Mouse (Mus musculus) C2C12 (cell line): ENCODE data around the gene Msh5. TPM values are rescaled to one million over a fixed set of nuclear protein-coding genes. Genes with fewer than 3 reads are reported as not detected.
"Not testable (repeated sequence)": the region's sequence is repeated elsewhere in the genome, so short reads cannot be mapped to it uniquely, and the experiment has no call there.

Experiments
- H3K27me3 ChIP-seq: one replicate; pipeline ENCODE4 v1.6.1; 2011; ENCODE audit not compliant: control insufficient read depth, insufficient read depth, insufficient read length
- H3K36me3 ChIP-seq: one replicate; pipeline ENCODE4 v1.6.1; 2011; ENCODE audit not compliant: control insufficient read depth, insufficient read depth
- H3K4me3 ChIP-seq: one replicate; pipeline ENCODE4 v1.5.1; 2011; ENCODE audit warnings: mild to moderate bottlenecking, control low read depth; ENCODE audit not compliant: poor library complexity, insufficient read depth, severe bottlenecking
- H3K79me2 ChIP-seq: one replicate; pipeline ENCODE4 v1.6.1; 2011; ENCODE audit not compliant: control insufficient read depth, insufficient read depth
- H3K79me3 ChIP-seq: one replicate; pipeline ENCODE4 v1.6.1; 2011; ENCODE audit warnings: low read depth, control low read depth
- H3ac ChIP-seq: one replicate; pipeline ENCODE3; 2011; ENCODE audit warnings: low read depth; ENCODE audit not compliant: control insufficient read depth, insufficient read length
- CEBPB ChIP-seq: IDR thresholded peaks from one replicate; pipeline ENCODE4 v1.6.1; 2011; ENCODE audit warnings: low read depth, mild to moderate bottlenecking, control low read depth, moderate library complexity
- CTCF ChIP-seq: IDR thresholded peaks from one replicate; pipeline ENCODE4 v1.5.1; 2011; ENCODE audit not compliant: control insufficient read depth, insufficient read depth, insufficient read length
- FOSL1 ChIP-seq: IDR thresholded peaks from one replicate; pipeline ENCODE4 v1.8.0; 2011; ENCODE audit warnings: mild to moderate bottlenecking, low read length; ENCODE audit not compliant: poor library complexity, insufficient read depth, severe bottlenecking
- MAX ChIP-seq: IDR thresholded peaks from one replicate; pipeline ENCODE4 v1.6.1; 2011; ENCODE audit warnings: mild to moderate bottlenecking, control low read depth
- MYOD1 ChIP-seq: IDR thresholded peaks from one replicate; pipeline ENCODE4 v1.6.1; 2011; ENCODE audit warnings: low read depth; ENCODE audit not compliant: control insufficient read depth, insufficient read length
- MYOG ChIP-seq: IDR thresholded peaks from one replicate; pipeline ENCODE4 v1.6.1; 2011; ENCODE audit not compliant: control insufficient read depth, insufficient read length; ENCODE audit errors: extremely low read depth
- USF1 ChIP-seq: IDR thresholded peaks from one replicate; pipeline ENCODE4 v1.6.1; 2011; ENCODE audit warnings: low read depth, mild to moderate bottlenecking, control low read depth, moderate library complexity
- polyA plus RNA-seq: library from polyadenylated mRNA; unstranded; fragments of >200 nt; fragmentation: generic; extraction: Trizol; gene quantifications from one replicate; pipeline ENCODE4 v1.2.1, GENCODE M21; 2012; ENCODE audit warnings: missing spikeins

Gene Msh5
- polyA plus RNA-seq, 1 experiment: 0.76 TPM

DNA sequence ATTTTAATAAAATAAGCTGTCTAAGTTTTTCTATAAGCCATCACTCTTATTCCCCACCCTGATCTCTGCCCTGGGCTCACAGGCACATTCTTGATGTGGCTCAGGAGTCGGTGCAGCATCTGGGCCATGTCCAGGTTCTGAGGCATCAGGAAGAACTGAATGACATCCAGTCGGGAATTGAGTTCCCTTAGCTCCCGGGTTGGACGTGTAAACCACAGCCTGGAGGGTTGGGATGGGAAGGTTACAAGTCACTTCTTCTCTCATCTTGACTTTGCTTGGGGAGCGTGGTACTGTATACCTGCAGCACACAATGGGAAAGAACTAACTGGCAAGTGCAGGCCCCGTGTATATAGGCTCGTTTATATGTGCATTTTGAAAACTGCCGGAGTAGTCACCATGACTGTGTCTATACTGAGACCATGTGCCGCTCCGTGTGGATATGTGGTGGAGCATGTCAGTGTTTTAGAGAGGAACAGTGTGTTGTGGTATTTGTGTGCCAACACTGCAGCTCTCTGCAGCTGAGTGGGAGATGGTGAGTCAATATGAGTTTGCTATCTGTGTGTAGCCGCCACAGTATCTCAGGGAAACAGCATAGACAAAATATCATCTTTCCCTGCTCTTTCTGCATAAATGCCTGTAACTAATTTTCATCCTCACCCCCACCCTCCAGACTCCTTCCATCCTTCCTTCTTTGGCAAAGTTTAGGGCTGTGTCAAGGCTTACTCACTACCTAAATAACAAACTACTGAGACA, 7.2 kb downstream of the Msh5 start:
- Histone ChIP-seq H3K4me3 (no peak overlapping the region), H3K27me3 (no peaks in the 10 kb centered on the region), H3K79me3 (no peaks in the 10 kb centered on the region), H3ac (peak overlapping the region; percentile 39), H3K36me3 (no peaks in the 10 kb centered on the region), H3K79me2 (no peaks in the 10 kb centered on the region)
- TF ChIP-seq MYOD1 (peak; percentile 51), MAX (peak; percentile 90), FOSL1 (no peak), CEBPB (no peak), MYOG (no peak), USF1 (no peak), CTCF (no peak)

GRCm38 (mm10) chr17:35034896-35035295, 11.6 kb downstream of the Msh5 start:
- H3K79me2 ChIP-seq: no peaks in the 10 kb centered on the region
- H3K79me3 ChIP-seq: no peaks in the 10 kb centered on the region
- H3K4me3 ChIP-seq: no peak overlapping the region
- H3K27me3 ChIP-seq: no peaks in the 10 kb centered on the region
- no peak overlapping the region for H3ac ChIP-seq
- TF ChIP-seq MYOG: no peak
- no peak for TF ChIP-seq FOSL1
- TF ChIP-seq USF1: no peak
- no peak for TF ChIP-seq CEBPB
- TF ChIP-seq MAX: no peak
- TF ChIP-seq CTCF: no peak
- TF ChIP-seq MYOD1: no peak
- H3K36me3 ChIP-seq: no peaks in the 10 kb centered on the region

DNA sequence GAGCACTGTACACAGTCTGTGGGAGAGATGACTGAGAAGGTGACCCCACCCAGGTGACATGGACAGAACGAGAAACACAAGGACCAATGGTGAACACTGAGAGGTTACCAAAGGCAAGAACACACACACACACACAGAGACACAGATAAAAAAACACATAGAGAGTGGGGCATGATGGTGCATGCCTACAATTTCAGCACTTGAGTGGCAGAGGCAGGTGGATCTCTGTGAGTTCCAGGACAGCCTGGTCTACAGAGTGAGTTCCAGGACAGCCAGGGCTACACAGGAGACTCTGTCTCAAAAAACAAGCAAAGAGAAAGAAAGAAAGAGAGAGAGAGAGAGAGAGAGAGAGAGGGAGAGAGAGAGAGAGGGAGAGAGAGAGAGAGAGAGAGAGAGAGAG, 12.8 kb downstream of the Msh5 start:
- not testable (repeated sequence) for H3ac ChIP-seq, H3K36me3 ChIP-seq, H3K79me2 ChIP-seq, H3K27me3 ChIP-seq, H3K4me3 ChIP-seq, H3K79me3 ChIP-seq
- TF ChIP-seq MYOD1: peak; percentile 54

- Histone ChIP-seq H3K79me2 (no peaks in the 10 kb centered on the region), H3K27me3 (no peaks in the 10 kb centered on the region), H3K4me3 (no peak overlapping the region), H3K79me3 (no peaks in the 10 kb centered on the region), H3ac (no peak overlapping the region), H3K36me3 (no peaks in the 10 kb centered on the region)
- no peak for TF ChIP-seq CTCF
- TF ChIP-seq MAX: no peak
- TF ChIP-seq MYOG: no peak
- no peak for TF ChIP-seq USF1
- TF ChIP-seq MYOD1: no peak
- TF ChIP-seq FOSL1: no peak
- TF ChIP-seq CEBPB: no peak
Measured at GRCm38 (mm10) chr17:35032323-35032870, 14.1 kb downstream of the Msh5 start.

- no peaks in the 10 kb centered on the region for H3K27me3 ChIP-seq
- TF ChIP-seq MYOG (no peak), USF1 (no peak), CEBPB (no peak), FOSL1 (no peak), MAX (no peak), MYOD1 (no peak), CTCF (no peak)
- no peaks in the 10 kb centered on the region for H3K79me2 ChIP-seq
- no peak overlapping the region for H3K4me3 ChIP-seq
- no peak overlapping the region for H3ac ChIP-seq
- H3K79me3 ChIP-seq: no peaks in the 10 kb centered on the region
- no peaks in the 10 kb centered on the region for H3K36me3 ChIP-seq
Measured at GRCm38 (mm10) chr17:35031880-35032279, 14.7 kb downstream of the Msh5 start.
